Mouse (Mus musculus): ENCODE data around the gene Btbd19.

- TF ChIP-seq CTCF (IDR thresholded peaks at IDR 0.05; ENCODE audit: low read depth) (no peak), EP300 (IDR thresholded peaks at IDR 0.05; ENCODE audit: low read depth) (no peak)
These were observed 19.7 kb upstream of the Btbd19 start for GRCm38 (mm10) chr4:117145248-117145647.
